Mouse (Mus musculus) left cerebral cortex, adult 9 months (tissue): ENCODE data around the gene Ripply2.
A peak's percentile ranks its signal among the peaks of the same experiment; 100 is the strongest.

Source experiments
- DNase-seq, 2 experiments: peaks; one replicate each; pipeline ENCODE4 v3.0.0; 2022; ENCODE audit warnings: low spot score in 2 of 2

The Ripply2 gene

GRCm38 (mm10) chr9:87025764-87026163 lies 10.4 kb downstream of the Ripply2 start:
- DNase-seq, result no peak

- peak in 1 of 2 experiments; percentile 78 for DNase-seq
Observed at GRCm38 (mm10) chr9:87027423-87028084, 12.2 kb downstream of the Ripply2 start.

GRCm38 (mm10) chr9:87032196-87032595 lies 16.9 kb downstream of the Ripply2 start:
- DNase-seq, result no peak

- no peak for DNase-seq
Observed at GRCm38 (mm10) chr9:87034831-87035580, 19.7 kb downstream of the Ripply2 start.

GRCm38 (mm10) chr9:87049425-87049824 lies 34.1 kb downstream of the Ripply2 start:
- DNase-seq, result no peak

GRCm38 (mm10) chr9:87055547-87056235 lies 40.4 kb downstream of the Ripply2 start:
- peak in 1 of 2 experiments; percentile 21 for DNase-seq

GRCm38 (mm10) chr9:87062337-87062736 lies 47.0 kb downstream of the Ripply2 start:
- DNase-seq, result no peak

GRCm38 (mm10) chr9:87068160-87068559 lies 52.8 kb downstream of the Ripply2 start:
- no peak for DNase-seq
